Mouse (Mus musculus): Measurements from ENCODE around the gene Hist1h3f. TPM values are rescaled to one million over a fixed set of nuclear protein-coding genes. Genes with fewer than 3 reads are reported as not detected.

Gene Hist1h3f
- total RNA-seq, 2 experiments from 2014 or later = 21.6 to 40.3 TPM

DNA sequence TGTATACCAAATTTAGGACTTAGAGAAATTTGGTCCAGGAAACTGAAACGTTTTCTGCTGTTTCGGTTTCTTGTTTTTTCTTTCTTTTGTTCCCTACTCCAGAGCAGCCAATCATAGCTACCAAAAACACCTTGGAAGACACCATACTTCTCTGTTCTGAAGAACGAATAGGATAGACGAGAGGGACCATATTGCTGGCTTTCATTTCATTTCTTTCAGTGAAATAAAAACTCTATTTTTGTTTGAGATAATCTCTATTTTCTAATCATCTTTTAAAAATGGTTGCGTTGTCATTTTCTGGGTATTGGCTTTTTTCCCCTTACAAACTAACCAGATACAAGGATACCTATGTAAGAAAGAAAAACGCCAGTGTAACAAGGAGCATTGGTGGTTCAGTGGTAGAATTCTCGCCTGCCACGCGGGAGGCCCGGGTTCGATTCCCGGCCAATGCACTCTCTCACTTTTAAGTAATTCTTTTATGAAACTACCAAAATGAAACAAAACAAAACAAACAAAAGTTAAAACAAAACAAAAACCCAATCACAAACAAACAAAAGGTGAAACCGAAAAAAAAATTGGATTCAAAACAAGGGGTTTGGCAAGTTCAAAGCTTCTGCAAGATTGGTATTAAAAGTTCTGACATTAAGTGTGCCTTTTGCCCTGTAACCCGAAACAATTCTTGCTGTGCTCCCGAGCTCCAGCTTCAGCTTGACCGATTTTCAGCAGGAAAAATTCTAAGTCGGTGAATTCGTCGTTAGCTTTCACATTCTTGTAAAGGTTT, 26.8 kb upstream of the Hist1h3f start:
- DNase-seq = peak; percentile 76 to 80
- intact Hi-C loops (cut with DNase I) = loop anchor here (2.0 to 5.0 kb wide), 4 partner anchors 64 to 1575 kb away; partner anchors contain the start of gene Zfp322a

DNA sequence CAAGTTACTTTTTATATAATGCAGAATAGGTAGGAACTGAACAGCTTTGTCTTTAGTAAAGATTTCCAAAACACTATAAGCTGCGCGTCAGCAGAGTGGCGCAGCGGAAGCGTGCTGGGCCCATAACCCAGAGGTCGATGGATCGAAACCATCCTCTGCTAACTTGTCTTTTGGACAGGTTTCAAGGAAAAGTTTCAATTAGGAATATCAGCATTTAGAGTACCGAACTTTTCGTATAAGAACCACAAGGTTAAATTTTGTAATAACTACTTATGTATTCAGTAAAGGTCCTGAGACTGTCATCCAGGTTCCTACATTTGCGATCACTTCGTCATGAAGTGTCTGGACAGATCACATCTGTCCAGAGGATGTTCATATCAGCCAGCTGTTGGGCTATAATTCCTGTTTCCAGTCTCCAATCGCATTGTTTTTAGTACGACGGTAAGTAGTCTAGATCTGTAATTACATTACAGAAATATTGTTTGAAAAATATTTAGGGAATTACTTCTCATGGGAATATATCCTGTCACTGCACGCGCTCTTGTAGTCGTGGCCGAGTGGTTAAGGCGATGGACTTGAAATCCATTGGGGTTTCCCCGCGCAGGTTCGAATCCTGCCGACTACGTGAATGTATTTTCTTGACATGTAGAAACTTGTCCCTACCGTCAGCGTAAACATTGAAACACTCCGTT, 26.1 kb upstream of the Hist1h3f start:
- intact Hi-C loops (cut with DNase I) = loop anchor here (2.0 to 5.0 kb wide), 6 partner anchors 65 to 1575 kb away; partner anchors contain the start of gene Zfp322a
- peak; percentile 86 to 88 for DNase-seq

DNA sequence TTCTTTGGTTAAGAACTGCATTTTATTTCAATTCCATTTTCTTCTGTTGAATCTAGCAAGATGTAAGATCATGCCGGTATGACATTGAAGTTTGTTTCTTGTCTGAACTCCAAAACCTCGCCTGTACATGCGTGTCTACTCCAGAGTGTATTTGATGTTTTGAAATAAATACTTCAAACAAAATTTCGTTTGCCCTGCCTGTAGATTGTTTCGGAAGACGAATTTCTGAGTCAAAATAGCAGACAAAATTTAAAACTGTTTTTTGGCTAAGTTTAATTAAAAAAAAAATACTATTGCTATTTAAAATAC, 25.6 kb upstream of the Hist1h3f start:
- intact Hi-C loops (cut with DNase I) = loop anchor here (2.0 to 5.0 kb wide), 5 partner anchors 71 to 1576 kb away; partner anchors contain the start of gene Zfp322a
- no peak for DNase-seq

DNA sequence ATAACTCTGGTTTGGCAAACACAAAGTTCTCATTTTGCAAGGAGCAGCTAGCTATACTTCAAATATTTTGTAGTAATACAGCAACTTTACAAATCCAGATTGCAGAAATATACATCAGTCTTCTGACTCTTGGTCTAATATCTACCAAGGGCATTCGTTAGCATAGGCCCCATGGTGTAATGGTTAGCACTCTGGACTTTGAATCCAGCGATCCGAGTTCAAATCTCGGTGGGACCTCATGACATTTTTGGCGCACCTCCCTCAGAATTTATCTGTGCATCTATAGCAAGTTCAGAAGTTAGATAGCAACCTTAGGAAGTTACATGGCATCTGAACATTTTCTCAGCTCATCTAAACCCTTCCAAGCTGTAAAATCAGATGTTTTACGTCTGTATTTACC, 25.0 kb upstream of the Hist1h3f start:
- intact Hi-C loops (cut with DNase I) = loop anchor here (2.0 to 5.0 kb wide), 5 partner anchors 72 to 1577 kb away; partner anchors contain the start of gene Zfp322a

DNA sequence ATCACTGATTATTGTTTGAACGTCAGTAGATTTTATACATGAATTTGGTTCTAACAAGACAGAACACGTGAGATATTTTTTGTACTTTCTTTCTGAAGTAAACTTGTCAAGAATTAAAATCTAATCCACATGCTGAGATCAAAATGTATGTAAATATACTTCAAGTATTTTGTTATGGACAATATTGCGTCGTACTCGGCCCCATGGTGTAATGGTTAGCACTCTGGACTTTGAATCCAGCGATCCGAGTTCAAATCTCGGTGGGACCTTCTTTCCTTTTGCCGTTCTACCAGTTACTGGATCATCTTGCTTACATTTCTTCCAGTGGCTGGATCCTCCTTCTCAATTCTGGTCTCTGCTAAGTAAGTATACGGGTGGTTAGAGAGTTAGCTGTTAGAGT, 24.4 kb upstream of the Hist1h3f start:
- DNase-seq = peak; percentile 76 to 80
- intact Hi-C loops (cut with DNase I) = loop anchor here (2.0 to 5.0 kb wide), 5 partner anchors 73 to 1577 kb away; partner anchors contain the start of gene Zfp322a

More for the DNA sequence above, 25.0 kb upstream of the Hist1h3f start:
- peak; percentile 74 to 83 for DNase-seq

DNA sequence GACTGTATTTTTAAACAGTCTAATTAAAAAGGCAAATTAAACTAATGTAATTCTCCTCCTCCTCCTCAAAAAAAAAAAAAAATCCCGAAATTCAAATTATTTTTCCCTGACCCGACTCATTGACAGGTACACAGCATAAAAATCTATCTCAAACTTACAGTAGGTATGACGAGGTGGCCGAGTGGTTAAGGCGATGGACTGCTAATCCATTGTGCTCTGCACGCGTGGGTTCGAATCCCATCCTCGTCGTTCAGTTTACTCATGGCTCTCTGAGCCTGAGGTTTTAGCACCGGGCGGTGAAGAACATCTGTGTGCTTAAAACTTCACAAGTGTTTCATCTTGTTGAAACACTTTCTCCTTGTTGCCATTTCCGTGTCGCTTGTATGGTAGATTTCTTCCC, 22.1 kb upstream of the Hist1h3f start:
- DNase-seq = peak; percentile 75 to 79
- intact Hi-C loops (cut with DNase I) = loop anchor here (10.0 kb wide), 1 partner anchor 1807 kb away; the partner anchor contains the start of genes Hist1h2ai, Hist1h2bl and Hist1h3h

DNA sequence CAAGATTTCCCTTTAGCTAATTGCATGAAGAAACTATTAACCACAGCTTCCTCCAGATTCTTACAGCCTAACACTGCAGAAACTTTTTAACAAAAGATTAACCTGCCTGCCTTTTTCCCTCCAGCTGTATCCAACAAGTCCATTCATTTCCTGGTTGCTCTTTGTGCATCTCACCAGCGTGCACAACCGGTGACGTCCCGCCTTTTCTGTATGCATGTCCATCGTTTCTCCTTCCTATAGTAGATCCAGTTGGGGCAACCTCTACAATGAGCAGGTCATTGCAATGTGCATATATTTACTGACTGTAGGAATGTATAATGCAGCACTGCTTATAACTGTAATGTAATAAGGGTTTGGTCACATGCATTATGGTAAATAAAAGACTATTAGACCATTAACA, 19.9 kb upstream of the Hist1h3f start:
- intact Hi-C loops (cut with DNase I) = loop anchor here (2.0 to 10.0 kb wide), 2 partner anchors 93 to 1809 kb away; partner anchors contain the start of genes Hist1h2ai, Hist1h2bl and Hist1h3h
- DNase-seq = no peak

DNA sequence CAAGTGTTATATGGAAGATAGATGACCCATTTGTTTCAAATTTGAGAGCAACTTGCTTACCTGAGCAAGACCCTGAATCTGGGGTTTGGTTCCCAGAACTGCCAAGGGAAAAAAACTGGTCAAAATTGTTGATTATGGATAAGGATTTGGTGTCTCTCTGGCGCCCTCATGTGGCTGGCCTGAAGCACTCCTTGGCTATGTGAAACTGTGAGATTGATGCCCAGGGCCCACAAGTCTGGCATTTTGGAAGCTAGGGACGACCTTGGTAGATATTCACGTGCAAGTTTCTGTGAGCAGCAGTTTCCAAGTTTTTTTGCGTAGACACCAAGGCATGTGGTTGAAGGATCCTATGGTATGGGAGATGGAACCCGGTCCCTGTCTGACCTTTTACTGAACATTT, 19.2 kb upstream of the Hist1h3f start:
- intact Hi-C loops (cut with DNase I) = loop anchor here (2.0 to 10.0 kb wide), 2 partner anchors 94 to 1810 kb away; partner anchors contain the start of genes Hist1h2ai, Hist1h2bl and Hist1h3h
- peak; percentile 82 to 85 for DNase-seq

DNA sequence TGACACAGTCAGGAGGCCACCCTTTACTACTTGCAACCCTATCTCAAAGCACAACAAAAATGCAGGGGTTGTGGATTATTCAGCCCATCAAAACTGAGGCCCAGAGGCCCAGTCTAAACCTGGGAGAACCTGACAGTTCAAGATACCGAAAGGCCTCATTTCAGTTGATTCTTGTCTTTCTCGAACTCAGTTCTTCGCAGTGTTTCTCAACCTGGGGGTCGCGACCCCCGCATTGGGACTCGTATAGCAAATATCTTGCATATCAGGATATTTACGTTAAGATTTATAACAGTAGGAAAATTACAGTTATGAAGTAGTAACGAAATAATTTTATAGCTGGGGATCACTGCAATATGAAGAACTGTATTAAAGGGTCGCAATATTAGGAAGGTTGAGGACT, 18.0 kb upstream of the Hist1h3f start:
- intact Hi-C loops (cut with DNase I) = loop anchor here (2.0 to 10.0 kb wide), 2 partner anchors 95 to 1811 kb away; partner anchors contain the start of genes Hist1h2ai, Hist1h2bl and Hist1h3h
- no peak for DNase-seq

DNA sequence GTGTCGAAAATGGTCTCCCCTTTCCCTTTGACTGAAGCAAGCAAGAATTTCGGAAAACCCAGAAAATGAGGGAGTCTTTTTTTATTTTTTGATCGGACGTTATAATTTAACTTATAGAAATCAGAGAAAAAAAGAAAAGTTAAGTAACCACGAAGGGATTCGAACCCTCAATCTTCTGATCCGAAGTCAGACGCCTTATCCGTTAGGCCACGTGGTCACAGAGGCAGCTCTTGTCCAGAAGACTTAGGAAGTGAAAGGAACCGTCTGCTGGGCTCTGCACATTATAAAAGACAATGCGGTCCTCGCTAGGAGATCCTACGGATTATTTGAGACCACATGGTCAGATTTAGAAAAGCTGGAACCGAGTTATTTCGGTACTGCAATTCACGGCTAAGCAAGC, 17.5 kb upstream of the Hist1h3f start:
- intact Hi-C loops (cut with DNase I) = loop anchor here (10.0 kb wide), 1 partner anchor 1812 kb away; the partner anchor contains the start of genes Hist1h2ai, Hist1h2bl and Hist1h3h
- peak; percentile 90 to 95 for DNase-seq

DNA sequence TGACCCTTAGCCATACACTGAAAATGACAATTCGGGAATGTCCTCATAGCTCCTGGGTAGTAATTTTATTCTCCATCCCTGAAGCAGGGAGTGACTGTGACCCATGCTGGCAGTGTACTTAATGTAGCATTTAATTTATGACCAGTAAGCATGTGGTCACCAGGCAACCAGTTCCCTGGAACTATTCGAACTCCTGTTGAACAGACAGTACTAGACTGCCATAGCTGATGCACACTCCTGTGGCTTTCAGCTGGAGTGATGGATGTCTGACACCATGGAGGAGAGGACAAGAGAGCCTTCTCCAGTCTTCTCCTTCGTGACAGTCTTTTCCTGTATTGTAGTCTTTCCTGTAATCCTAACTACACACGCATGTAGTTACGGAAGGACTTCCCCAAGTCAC, 14.8 kb upstream of the Hist1h3f start:
- intact Hi-C loops (cut with DNase I) = loop anchor here (10.0 kb wide), 1 partner anchor 1814 kb away; the partner anchor contains the start of genes Hist1h2ai, Hist1h2bl and Hist1h3h

DNA sequence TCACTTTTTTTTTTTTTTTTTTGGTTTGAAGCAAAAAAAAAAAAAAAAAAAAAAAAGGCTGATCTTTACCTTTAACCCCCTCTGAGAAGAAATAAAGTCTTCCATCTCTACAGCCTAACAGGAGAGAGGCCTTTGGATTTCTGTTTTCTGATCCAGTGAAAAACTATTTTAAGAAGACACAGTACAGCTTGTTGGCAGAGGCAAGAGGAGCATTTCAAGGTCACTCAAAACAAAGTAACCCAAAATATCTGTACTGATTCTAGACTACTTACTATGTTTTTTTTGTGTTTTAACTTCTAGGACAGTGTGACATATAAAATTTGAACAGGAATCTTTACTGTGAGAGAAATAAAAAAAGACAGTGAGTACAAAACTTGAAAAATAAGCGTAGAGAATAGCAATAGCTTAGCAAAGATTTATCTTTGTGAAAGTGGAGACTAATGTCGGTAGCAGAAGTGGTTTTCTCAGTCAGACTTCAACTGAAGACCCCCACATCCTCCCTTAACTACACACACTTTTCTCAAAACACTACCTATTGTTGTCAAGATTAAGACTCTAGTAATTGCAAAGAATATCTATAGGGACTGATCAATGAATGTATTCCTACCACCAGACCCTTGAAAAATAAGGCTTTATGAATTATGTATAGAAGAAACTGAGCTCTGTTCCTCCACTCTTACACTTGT, 14.2 kb upstream of the Hist1h3f start:
- no peak for DNase-seq
- intact Hi-C loops (cut with DNase I) = loop anchor here (5.0 to 10.0 kb wide), 2 partner anchors 53 to 1815 kb away; partner anchors contain the start of genes Hist1h2ai, Hist1h2bl, Hist1h3h and Hist1h4d

More for the DNA sequence above, 14.8 kb upstream of the Hist1h3f start:
- DNase-seq = no peak

DNA sequence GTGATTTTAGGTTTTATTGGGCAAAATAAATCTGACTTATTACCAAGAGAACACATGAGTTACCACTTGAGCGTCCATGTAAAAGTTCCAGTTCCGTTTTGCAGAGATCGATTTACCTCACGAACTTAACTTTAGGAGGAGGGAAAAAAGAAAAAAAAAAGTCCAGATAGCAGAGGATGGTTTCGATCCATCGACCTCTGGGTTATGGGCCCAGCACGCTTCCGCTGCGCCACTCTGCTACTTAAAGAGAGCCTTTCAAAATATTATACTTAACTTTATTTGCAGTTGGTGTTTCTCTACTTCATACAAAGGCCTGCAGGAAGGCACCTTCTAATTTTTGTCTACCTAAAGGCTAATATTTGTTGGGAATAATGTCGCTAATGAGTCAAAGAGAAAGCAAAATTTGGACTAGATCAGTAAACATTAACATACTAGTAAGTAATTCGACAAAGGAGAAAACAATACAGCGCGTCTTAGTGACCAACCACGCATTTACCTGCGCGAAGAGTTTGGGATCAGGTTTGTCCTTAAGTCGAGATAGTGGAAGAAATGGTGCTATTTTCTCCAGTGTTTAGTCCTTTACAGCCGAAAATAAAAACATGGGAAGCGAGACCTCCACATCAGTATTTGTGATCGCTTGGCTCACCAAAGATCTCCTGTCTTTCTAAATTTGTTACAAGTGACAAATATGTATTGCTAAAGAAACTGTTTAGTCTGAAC, 13.5 kb upstream of the Hist1h3f start:
- peak; percentile 64 to 73 for DNase-seq
- intact Hi-C loops (cut with DNase I) = loop anchor here (5.0 kb wide), 1 partner anchor 52 kb away; the partner anchor contains the start of gene Hist1h4d

DNA sequence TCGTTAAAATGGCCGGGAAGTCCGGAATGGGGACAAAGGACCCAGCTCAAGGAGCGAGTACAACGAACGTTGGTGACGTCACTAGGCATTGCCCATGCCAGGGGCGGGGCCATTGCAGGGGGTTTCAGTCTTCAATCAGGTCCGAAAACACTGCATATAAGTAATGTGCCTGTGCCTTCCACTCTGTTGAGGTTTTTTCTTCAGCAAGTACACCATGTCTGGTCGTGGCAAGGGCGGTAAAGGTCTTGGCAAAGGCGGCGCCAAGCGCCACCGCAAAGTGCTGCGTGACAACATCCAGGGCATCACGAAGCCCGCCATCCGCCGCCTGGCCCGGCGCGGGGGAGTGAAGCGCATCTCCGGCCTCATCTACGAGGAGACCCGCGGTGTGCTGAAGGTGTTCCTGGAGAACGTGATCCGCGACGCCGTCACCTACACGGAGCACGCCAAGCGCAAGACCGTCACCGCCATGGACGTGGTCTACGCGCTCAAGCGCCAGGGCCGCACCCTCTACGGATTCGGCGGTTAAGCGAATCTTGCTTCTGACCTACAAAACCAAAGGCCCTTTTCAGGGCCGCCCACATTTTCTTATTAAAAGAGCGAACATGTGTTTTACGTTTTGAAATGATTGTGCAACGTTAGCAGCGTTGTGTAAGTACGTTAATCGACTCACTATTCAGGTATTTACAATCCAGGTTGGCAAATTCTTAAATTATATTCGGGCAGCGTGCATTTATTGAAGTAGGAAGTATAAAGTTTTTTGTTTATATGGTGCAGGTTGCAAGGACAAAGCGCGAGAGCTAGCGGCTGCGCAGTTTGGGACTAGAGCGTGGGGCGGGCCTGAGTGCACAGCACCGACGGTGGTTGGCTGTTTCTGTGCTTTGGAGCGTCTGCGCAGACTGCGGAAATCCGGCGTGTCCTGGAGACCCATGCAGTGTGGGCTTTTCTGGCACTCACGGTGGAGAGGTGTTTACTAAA, 12.7 kb upstream of the Hist1h3f start, which contains the start of gene Hist1h4h:
Hist1h4h (plus strand) TSS at position 150 of the 975 bp plus-strand sequence.
- intact Hi-C loops (cut with DNase I) = loop anchor here (5.0 kb wide), 1 partner anchor 51 kb away; the partner anchor contains the start of gene Hist1h4d
- peak; percentile 93 to 96 for DNase-seq

DNA sequence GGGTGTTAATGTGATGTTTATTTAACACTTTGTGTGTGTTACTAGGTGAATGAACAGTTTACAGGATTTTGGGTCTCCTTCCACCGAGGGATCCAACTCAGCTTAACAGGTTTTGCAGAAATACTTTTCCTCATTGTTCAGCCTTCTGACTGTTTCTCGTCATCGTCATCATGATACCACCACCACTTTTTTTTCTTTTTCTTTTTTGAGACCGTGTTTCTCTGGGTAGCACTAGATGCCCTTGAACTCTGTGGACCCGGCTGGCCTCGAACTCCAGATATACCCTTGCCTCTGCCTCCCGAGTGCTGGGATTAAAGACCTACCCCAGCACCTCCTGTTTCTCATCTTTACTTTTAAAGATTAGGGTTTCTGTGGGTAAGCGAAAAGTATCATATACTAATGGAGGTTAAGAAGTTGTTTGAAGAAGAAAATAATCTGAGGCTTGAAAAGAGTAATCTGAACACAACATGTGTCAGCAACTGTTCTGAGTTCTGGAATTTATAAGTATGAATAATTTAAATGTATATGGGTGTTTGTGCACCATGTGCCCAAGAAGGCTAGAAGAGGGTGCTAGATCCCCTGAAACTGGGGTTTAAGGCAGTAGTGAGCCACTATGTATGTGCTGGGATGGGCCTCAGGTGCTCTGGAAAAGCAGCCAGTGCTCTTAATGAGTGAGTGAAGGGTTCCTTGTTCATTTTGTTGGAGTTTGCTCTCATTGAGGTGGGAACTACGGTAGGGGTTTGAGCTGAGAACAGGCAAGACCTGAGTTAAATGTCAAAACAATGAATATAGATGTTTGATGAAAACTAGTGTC, 11.4 kb upstream of the Hist1h3f start:
- no peak for DNase-seq
- intact Hi-C loops (cut with DNase I) = loop anchor here (5.0 kb wide), 1 partner anchor 50 kb away; the partner anchor contains the start of gene Hist1h4d

DNA sequence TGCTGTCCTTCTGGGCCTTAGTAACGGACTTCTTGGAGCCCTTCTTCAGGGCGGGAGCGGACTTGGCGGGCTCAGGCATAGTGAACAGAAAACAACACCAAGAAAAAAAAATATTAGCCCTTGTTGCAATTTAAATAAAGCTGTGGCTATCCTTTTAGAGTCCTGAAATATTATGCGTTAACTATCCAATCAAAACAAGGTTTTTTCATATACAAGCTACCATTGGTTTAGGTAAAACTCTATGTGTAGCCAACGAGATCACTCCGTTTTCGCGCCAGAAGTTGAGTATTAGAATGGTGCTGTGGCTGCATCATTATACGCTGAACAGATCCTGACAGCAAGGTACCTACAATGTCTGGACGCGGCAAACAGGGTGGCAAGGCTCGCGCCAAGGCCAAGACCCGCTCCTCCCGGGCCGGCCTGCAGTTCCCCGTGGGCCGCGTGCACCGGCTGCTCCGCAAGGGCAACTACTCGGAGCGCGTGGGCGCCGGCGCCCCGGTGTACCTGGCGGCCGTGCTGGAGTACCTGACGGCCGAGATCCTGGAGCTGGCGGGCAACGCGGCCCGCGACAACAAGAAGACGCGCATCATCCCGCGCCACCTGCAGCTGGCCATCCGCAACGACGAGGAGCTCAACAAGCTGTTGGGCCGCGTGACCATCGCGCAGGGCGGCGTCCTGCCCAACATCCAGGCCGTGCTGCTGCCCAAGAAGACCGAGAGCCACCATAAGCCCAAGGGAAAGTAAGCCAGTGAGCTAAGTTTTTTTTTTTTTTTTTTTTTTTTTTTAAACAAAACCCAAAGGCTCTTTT, 10.1 kb upstream of the Hist1h3f start, which contains the start of gene Hist1h2af:
Hist1h2af (plus strand) TSS at position 347 of the 808 bp plus-strand sequence.
- DNase-seq = peak; percentile 39 to 66
- intact Hi-C loops (cut with DNase I) = loop anchor here (5.0 kb wide), 1 partner anchor 49 kb away; the partner anchor contains the start of gene Hist1h4d
